8 mouse cellular contexts compared by ENCODE assay signal in the genomic region with DNA sequence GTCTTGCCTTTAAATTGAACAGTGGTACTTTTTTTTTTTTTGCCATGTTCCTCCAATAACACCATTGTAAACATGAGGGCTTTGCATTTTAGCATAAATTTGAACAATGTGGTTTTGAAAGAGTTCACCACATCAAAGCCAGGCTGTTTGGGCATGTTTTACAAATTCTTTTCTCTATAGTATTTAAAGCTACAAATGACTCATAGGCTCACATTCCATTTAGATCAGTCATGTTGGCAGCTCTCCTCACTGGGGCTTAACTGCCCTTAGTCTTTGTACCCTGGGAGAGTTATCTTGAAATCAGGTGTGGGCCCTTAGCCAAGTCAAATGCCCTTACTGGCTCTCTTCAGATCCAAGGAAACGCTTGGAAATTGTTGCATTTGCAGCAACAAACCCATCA.
DNase-seq lines count a peak whose midpoint lies in the region; ATAC-seq and TF ChIP-seq lines count a peak whose summit lies in the region.

No protein-coding gene starts in this region.

- no peak overlapping the region for H3K27ac ChIP-seq in liver, adult 2 months (replicated peaks; ENCODE audit: insufficient read depth, low read depth, low read length)
- H3K27ac ChIP-seq in liver, embryonic 11.5 days (ENCODE audit: low read depth, low read length): no peak overlapping the region
- no peak overlapping the region for H3K27ac ChIP-seq in kidney, adult 2 months (ENCODE audit: insufficient read depth, low read depth, low read length)
- H3K27ac ChIP-seq in hindbrain, embryonic 16.5 days (ENCODE audit: low read depth, low read length): no peak overlapping the region

- peak; percentile 74 for DNase-seq in liver, adult 2 months (ENCODE audit: extremely low read depth, low read depth, low spot score)
- no peak for DNase-seq in liver, embryonic 11.5 days (ENCODE audit: low spot score)
- peak; percentile 19 for DNase-seq in adipocyte (ENCODE audit: low spot score)
- DNase-seq in kidney, adult 2 months: peak; percentile 86
- peak; percentile 79 for DNase-seq in lung, postnatal 25 days (ENCODE audit: low spot score)

- no peak overlapping the region for H3K9ac ChIP-seq in liver, adult 2 months (ENCODE audit: low read depth, low read length)
- no peak overlapping the region for H3K9ac ChIP-seq in liver, embryonic 11.5 days (ENCODE audit: low read depth, low read length)
- no peak overlapping the region for H3K9ac ChIP-seq in hindbrain, embryonic 16.5 days (ENCODE audit: low read depth, low read length)

- H3K4me3 ChIP-seq in liver, adult 2 months (ENCODE audit: insufficient read depth, low read depth, low read length): no peak overlapping the region
- no peak overlapping the region for H3K4me3 ChIP-seq in liver, embryonic 11.5 days (ENCODE audit: low read depth, low read length)
- no peak overlapping the region for H3K4me3 ChIP-seq in kidney, adult 2 months (ENCODE audit: insufficient read depth, low read depth, low read length)
- no peak overlapping the region for H3K4me3 ChIP-seq in hindbrain, embryonic 16.5 days (ENCODE audit: low read length)

- H3K79me2 ChIP-seq in liver, adult 2 months (ENCODE audit: control insufficient read depth, insufficient read depth, low read length): no peaks in the 10 kb centered on the region

- 12% methylated on average over 1 of the region's 1 CpGs for WGBS in liver, adult 2 months
- 54% methylated on average over 1 of the region's 1 CpGs for WGBS in liver, embryonic 11.5 days
- WGBS in kidney, adult 2 months: 10% methylated on average over 1 of the region's 1 CpGs
- 63% methylated on average over 1 of the region's 1 CpGs for WGBS in hindbrain, embryonic 16.5 days

- no peak for TF ChIP-seq CTCF in liver, adult 2 months (IDR thresholded peaks at IDR 0.05; ENCODE audit: low read depth, low read length)
- no peak for TF ChIP-seq CTCF in kidney, adult 2 months (conservative IDR thresholded peaks at IDR 0.05; ENCODE audit: insufficient read depth, insufficient read length, low read depth, low read length)

- H3K9me3 ChIP-seq in liver, embryonic 11.5 days (ENCODE audit: control insufficient read depth, low read length): no peaks in the 10 kb centered on the region
- H3K9me3 ChIP-seq in hindbrain, embryonic 16.5 days (ENCODE audit: control insufficient read depth, low read length): no peaks in the 10 kb centered on the region

- ATAC-seq in liver, embryonic 11.5 days (replicated peaks; ENCODE audit: low FRiP score): no peak
- no peak for ATAC-seq in erythroid progenitor cell, adult 5-6 weeks (replicated peaks; ENCODE audit: low FRiP score, poor library complexity, severe bottlenecking)
- no peak for ATAC-seq in megakaryocyte, adult 5-6 weeks (ENCODE audit: poor library complexity, severe bottlenecking)
- no peak for ATAC-seq in hindbrain, embryonic 16.5 days

- TF ChIP-seq POLR2A in liver, adult 2 months (IDR thresholded peaks at IDR 0.05; ENCODE audit: extremely low read depth, insufficient read depth, low read length): no peak
- TF ChIP-seq POLR2A in kidney, adult 2 months (IDR thresholded peaks at IDR 0.05; ENCODE audit: low read depth, low read length): no peak

- no peaks in the 10 kb centered on the region for H3K27me3 ChIP-seq in liver, adult 2 months (ENCODE audit: control insufficient read depth, insufficient read depth, low read length)
- H3K27me3 ChIP-seq in liver, embryonic 11.5 days (replicated peaks; ENCODE audit: control insufficient read depth, insufficient read depth, low read length): no peaks in the 10 kb centered on the region
- no peaks in the 10 kb centered on the region for H3K27me3 ChIP-seq in kidney, adult 2 months (replicated peaks; ENCODE audit: control insufficient read depth, insufficient read depth, low read length)
- H3K27me3 ChIP-seq in hindbrain, embryonic 16.5 days (replicated peaks; ENCODE audit: control insufficient read depth, insufficient read depth, low read length): no peaks in the 10 kb centered on the region

- no peaks in the 10 kb centered on the region for H3K36me3 ChIP-seq in liver, adult 2 months (ENCODE audit: control insufficient read depth, insufficient read depth, low read length)
- H3K36me3 ChIP-seq in liver, embryonic 11.5 days (ENCODE audit: control insufficient read depth, insufficient read depth, low read length): no peaks in the 10 kb centered on the region
- no peaks in the 10 kb centered on the region for H3K36me3 ChIP-seq in kidney, adult 2 months (ENCODE audit: control insufficient read depth, insufficient read depth, low read length)
- H3K36me3 ChIP-seq in hindbrain, embryonic 16.5 days (ENCODE audit: control insufficient read depth, insufficient read depth, low read length): no peaks in the 10 kb centered on the region

- H3K4me1 ChIP-seq in liver, adult 2 months (ENCODE audit: control insufficient read depth, insufficient read depth, low read length): no peaks in the 10 kb centered on the region
- H3K4me1 ChIP-seq in liver, embryonic 11.5 days (replicated peaks; ENCODE audit: control insufficient read depth, insufficient read depth, low read length): no peaks in the 10 kb centered on the region
- H3K4me1 ChIP-seq in kidney, adult 2 months (ENCODE audit: control insufficient read depth, insufficient read depth, low read length): peaks cover 4% of the 10 kb centered on the region; the same call in 1 of the 2 replicates
- peaks cover 2% of the 10 kb centered on the region; the same call in 1 of the 2 replicates for H3K4me1 ChIP-seq in hindbrain, embryonic 16.5 days (ENCODE audit: control insufficient read depth, insufficient read depth, low read depth, low read length)

- no peak overlapping the region for H3K4me2 ChIP-seq in liver, embryonic 11.5 days
- H3K4me2 ChIP-seq in hindbrain, embryonic 16.5 days (ENCODE audit: low read length): no peak overlapping the region
